8 mouse cellular contexts compared by ENCODE assay signal in genomic region chr1:134513876-134514590, GRCm38 (mm10). TPM values are rescaled to one million over a fixed set of nuclear protein-coding genes. Genes with fewer than 3 reads are reported as not detected.
DNase-seq lines count a peak whose midpoint lies in the region; ATAC-seq and TF ChIP-seq lines count a peak whose summit lies in the region.

No protein-coding gene starts in this region.

- no peak overlapping the region for H3K27ac ChIP-seq in heart, embryonic 11.5 days (ENCODE audit: low read depth, low read length)
- H3K27ac ChIP-seq in heart, embryonic 15.5 days = no peak overlapping the region
- no peak overlapping the region for H3K27ac ChIP-seq in liver, postnatal 0 days (ENCODE audit: low read depth)
- no peak overlapping the region for H3K27ac ChIP-seq in small intestine, adult 2 months (ENCODE audit: insufficient read depth, low read depth, low read length)

- TF ChIP-seq EP300 in liver, postnatal 0 days (IDR thresholded peaks at IDR 0.05; ENCODE audit: low read depth) = no peak

- no peak overlapping the region for H3K9ac ChIP-seq in heart, embryonic 11.5 days (ENCODE audit: low read depth, low read length)
- peak overlapping the region; percentile 57; the same call in 1 of the 2 replicates for H3K9ac ChIP-seq in heart, embryonic 15.5 days
- H3K9ac ChIP-seq in liver, postnatal 0 days (replicated peaks) = peak overlapping the region; percentile 22; the same call in 1 of the 2 replicates

- intact Hi-C loops in heart, postnatal 14 days (cut with DNase I) = no loop called here

- no peak for ATAC-seq in heart, embryonic 11.5 days (replicated peaks; ENCODE audit: insufficient number of reproducible peaks, low FRiP score, low TSS enrichment)
- ATAC-seq in heart, embryonic 15.5 days (replicated peaks; ENCODE audit: insufficient number of reproducible peaks, insufficient read depth, low FRiP score, low read depth) = no peak
- ATAC-seq in liver, postnatal 0 days = no peak

- no peak for TF ChIP-seq CTCF in liver, postnatal 0 days (IDR thresholded peaks at IDR 0.05; ENCODE audit: low read depth)
- TF ChIP-seq CTCF in small intestine, adult 2 months (IDR thresholded peaks at IDR 0.05; ENCODE audit: extremely low read depth, insufficient read length, insufficient replicate concordance, low read depth, low read length) = no peak

- DNase-seq in heart, postnatal 14 days = no peak
- DNase-seq in liver, postnatal 0 days = no peak
- DNase-seq in layer of hippocampus, adult 8-10 months (ENCODE audit: low spot score in 2 of 2) = no peak
- no peak for DNase-seq in yolk sac, embryonic 10.5 days (ENCODE audit: low spot score)
- no peak for DNase-seq in adipocyte (ENCODE audit: low spot score)

- peak overlapping the region; percentile 93 for H3K4me2 ChIP-seq in heart, embryonic 11.5 days
- H3K4me2 ChIP-seq in heart, embryonic 15.5 days = peak overlapping the region; percentile 93
- H3K4me2 ChIP-seq in liver, postnatal 0 days (ENCODE audit: low read depth, low read length) = peak overlapping the region; percentile 72

- peaks cover 26% of the 10 kb centered on the region for H3K27me3 ChIP-seq in heart, embryonic 11.5 days (ENCODE audit: control insufficient read depth, insufficient read depth, low read length)
- H3K27me3 ChIP-seq in heart, embryonic 15.5 days = peaks cover 14% of the 10 kb centered on the region; the same call in 1 of the 2 replicates
- peaks cover 22% of the 10 kb centered on the region; the same call in 1 of the 2 replicates for H3K27me3 ChIP-seq in liver, postnatal 0 days (ENCODE audit: insufficient read depth, low read length)
- no peaks in the 10 kb centered on the region for H3K27me3 ChIP-seq in small intestine, adult 2 months (ENCODE audit: control insufficient read depth, insufficient read depth, low read length)

- no peaks in the 10 kb centered on the region for H3K36me3 ChIP-seq in heart, embryonic 11.5 days (ENCODE audit: control insufficient read depth, insufficient read depth, low read length)
- no peaks in the 10 kb centered on the region for H3K36me3 ChIP-seq in heart, embryonic 15.5 days
- no peaks in the 10 kb centered on the region for H3K36me3 ChIP-seq in liver, postnatal 0 days (replicated peaks; ENCODE audit: insufficient read depth, low read length)
- H3K36me3 ChIP-seq in small intestine, adult 2 months (ENCODE audit: control insufficient read depth, insufficient read depth, low read length) = no peaks in the 10 kb centered on the region

- peaks cover 15% of the 10 kb centered on the region; the same call in 1 of the 2 replicates for H3K4me1 ChIP-seq in heart, embryonic 11.5 days (ENCODE audit: control insufficient read depth, insufficient read depth, low read length)
- H3K4me1 ChIP-seq in heart, embryonic 15.5 days (replicated peaks) = peaks cover 22% of the 10 kb centered on the region
- H3K4me1 ChIP-seq in liver, postnatal 0 days (ENCODE audit: insufficient read depth) = 0 out of 2 replicates have a peak, but pooled peaks cover 6% of the 10 kb centered on the region
- peaks cover 6% of the 10 kb centered on the region; the same call in 1 of the 2 replicates for H3K4me1 ChIP-seq in small intestine, adult 2 months (ENCODE audit: control insufficient read depth, insufficient read depth, insufficient read length, low read length)

- peak overlapping the region; percentile 51 for H3K4me3 ChIP-seq in heart, embryonic 11.5 days (ENCODE audit: low read depth, low read length)
- H3K4me3 ChIP-seq in heart, embryonic 15.5 days = peak overlapping the region; percentile 55
- peak overlapping the region; percentile 38 for H3K4me3 ChIP-seq in liver, postnatal 0 days (ENCODE audit: low read depth, low read length)
- H3K4me3 ChIP-seq in small intestine, adult 2 months (ENCODE audit: low read depth, low read length) = peak overlapping the region; percentile 64

- no peaks in the 10 kb centered on the region for H3K9me3 ChIP-seq in heart, embryonic 11.5 days (replicated peaks; ENCODE audit: control insufficient read depth, low read length)
- no peaks in the 10 kb centered on the region for H3K9me3 ChIP-seq in heart, embryonic 15.5 days (replicated peaks)
- H3K9me3 ChIP-seq in liver, postnatal 0 days (ENCODE audit: low read length) = no peaks in the 10 kb centered on the region

- 43% methylated on average over 16 of the region's 16 CpGs for WGBS in heart, embryonic 11.5 days (ENCODE audit: insufficient replicate concordance)
- WGBS in heart, embryonic 15.5 days = 43% methylated on average over 16 of the region's 16 CpGs
- 48% methylated on average over 16 of the region's 16 CpGs for WGBS in liver, postnatal 0 days (ENCODE audit: insufficient replicate concordance)
- WGBS in small intestine, adult 2 months = 37% methylated on average over 16 of the region's 16 CpGs

- no peak for TF ChIP-seq POLR2A in small intestine, adult 2 months (IDR thresholded peaks at IDR 0.05; ENCODE audit: low read depth, low read length)

RNA-seq across cellular contexts. Expression of gene Rabif, which starts 19.6 kb away (rescaled TPM):
- polyA plus RNA-seq in heart, embryonic 11.5 days (2014; fragmentation: Nextera tagmentation; extraction: Ambion mirVana) = 35.3 and 37.9 TPM in 2 replicates
- 10 to 100 TPM; 10.4 to 10.6 TPM for total RNA-seq in heart, postnatal 14 days (2021)
- polyA plus RNA-seq in heart, embryonic 15.5 days (2015; fragmentation: Nextera tagmentation; extraction: Ambion mirVana) = 25.8 and 29.3 TPM in 2 replicates
- polyA plus RNA-seq in liver, postnatal 0 days (2015; fragmentation: Nextera tagmentation; extraction: Ambion mirVana) = 12.4 and 13.2 TPM in 2 replicates
- 5.8 and 8.5 TPM in 2 replicates for polyA plus RNA-seq in small intestine, adult 2 months (2012; rRNA removed)
- total RNA-seq in layer of hippocampus, adult 8-10 months (2022) = 10 to 100 TPM; 20.0 to 26.7 (median 21.8) TPM

RNA-seq across cellular contexts. Expression of gene Mgat4e, which starts 35.4 kb away (rescaled TPM):
- polyA plus RNA-seq in heart, embryonic 11.5 days (2014; fragmentation: Nextera tagmentation; extraction: Ambion mirVana) = not detected in 2 replicates
- not detected for total RNA-seq in heart, postnatal 14 days (2021)
- not detected in 2 replicates for polyA plus RNA-seq in heart, embryonic 15.5 days (2015; fragmentation: Nextera tagmentation; extraction: Ambion mirVana)
- polyA plus RNA-seq in liver, postnatal 0 days (2015; fragmentation: Nextera tagmentation; extraction: Ambion mirVana) = not detected in 2 replicates
- not detected in 2 replicates for polyA plus RNA-seq in small intestine, adult 2 months (2012; rRNA removed)
- not detected for total RNA-seq in layer of hippocampus, adult 8-10 months (2022)

RNA-seq across cellular contexts. Expression of gene Kdm5b, which starts 45.9 kb away (rescaled TPM):
- 34.9 and 35.9 TPM in 2 replicates for polyA plus RNA-seq in heart, embryonic 11.5 days (2014; fragmentation: Nextera tagmentation; extraction: Ambion mirVana)
- total RNA-seq in heart, postnatal 14 days (2021) = 10 to 100 TPM; 25.5 to 25.8 TPM
- 25.9 and 32.0 TPM in 2 replicates for polyA plus RNA-seq in heart, embryonic 15.5 days (2015; fragmentation: Nextera tagmentation; extraction: Ambion mirVana)
- polyA plus RNA-seq in liver, postnatal 0 days (2015; fragmentation: Nextera tagmentation; extraction: Ambion mirVana) = 5.8 and 6.4 TPM in 2 replicates
- polyA plus RNA-seq in small intestine, adult 2 months (2012; rRNA removed) = 3.8 and 10.8 TPM in 2 replicates
- total RNA-seq in layer of hippocampus, adult 8-10 months (2022) = 10 to 100 TPM; 66.4 to 81.0 (median 72.1) TPM

RNA-seq across cellular contexts. Expression of gene Klhl12, which starts 58.7 kb away (rescaled TPM):
- 15.5 and 22.2 TPM in 2 replicates for polyA plus RNA-seq in heart, embryonic 11.5 days (2014; fragmentation: Nextera tagmentation; extraction: Ambion mirVana)
- 10 to 100 TPM; 18.1 to 19.9 TPM for total RNA-seq in heart, postnatal 14 days (2021)
- polyA plus RNA-seq in heart, embryonic 15.5 days (2015; fragmentation: Nextera tagmentation; extraction: Ambion mirVana) = 17.5 and 19.9 TPM in 2 replicates
- polyA plus RNA-seq in liver, postnatal 0 days (2015; fragmentation: Nextera tagmentation; extraction: Ambion mirVana) = 12.3 and 13.2 TPM in 2 replicates
- polyA plus RNA-seq in small intestine, adult 2 months (2012; rRNA removed) = 1.2 and 2.3 TPM in 2 replicates
- 10 to 100 TPM; 37.8 to 46.1 (median 41.6) TPM for total RNA-seq in layer of hippocampus, adult 8-10 months (2022)
